Mouse (Mus musculus) granulocyte monocyte progenitor cell, adult 5-6 weeks (primary cell): ENCODE results near the gene Olfr132. TPM values are rescaled to one million over a fixed set of nuclear protein-coding genes. Genes with fewer than 3 reads are reported as not detected.
"Not testable (repeated sequence)": the region's sequence is repeated elsewhere in the genome, so short reads cannot be mapped to it uniquely, and the experiment has no call there.

Experiments used
- ATAC-seq: replicated peaks from 2 replicates; pipeline ENCODE4 v1.8.0; 2016; ENCODE audit warnings: mild to moderate bottlenecking, moderate TSS enrichment, inconsistent platforms; ENCODE audit not compliant: poor library complexity, severe bottlenecking
- total RNA-seq, 2 experiments: library from RNA; stranded (forward) in 1 of 2; stranded (reverse) in 1 of 2; fragments of 200-712, 200-1000 nt in 1 of 2; fragments of >200 nt in 1 of 2; fragmentation: Nextera tagmentation in 1 of 2; gene quantifications; 2 replicates each; pipeline ENCODE4 v1.2.3; 2014 to 2017

Olfr132 gene
- total RNA-seq (2014; fragmentation: Nextera tagmentation) = not detected in 2 replicates
- not detected in 2 replicates for total RNA-seq (2017)

GRCm38 (mm10) chr17:38134426-38134825 is at the start of gene Olfr132:
TSS of gene Olfr132 (minus strand) at chr17:38134526.
- no peak for ATAC-seq

GRCm38 (mm10) chr17:38171088-38171487 is 36.8 kb upstream of the Olfr132 start, which contains the start of gene Olfr134:
TSS of gene Olfr134 (plus strand) at chr17:38171388.
- no peak for ATAC-seq

GRCm38 (mm10) chr17:38144981-38145380 is 10.7 kb upstream of the Olfr132 start, which contains the start of gene Olfr133:
TSS of gene Olfr133 (plus strand) at chr17:38145281.
- no peak for ATAC-seq

- not testable (repeated sequence) for ATAC-seq
Measured at GRCm38 (mm10) chr17:38125371-38125770, 9.0 kb downstream of the Olfr132 start.

- ATAC-seq = not testable (repeated sequence)
Measured at GRCm38 (mm10) chr17:38124199-38124598, 10.1 kb downstream of the Olfr132 start.

- no peak for ATAC-seq
Measured at GRCm38 (mm10) chr17:38088593-38088992, 45.7 kb downstream of the Olfr132 start, which contains the start of gene Olfr131. TSS of gene Olfr131 (minus strand) at chr17:38088693.

GRCm38 (mm10) chr17:38082364-38082763 is 52.0 kb downstream of the Olfr132 start:
- no peak for ATAC-seq

Other genes starting within 250 kb of the Olfr132 start
- not detected in 2 replicates for gene Olfr127, start 234.1 kb downstream of the Olfr132 start, total RNA-seq (2014; fragmentation: Nextera tagmentation)
- not detected in 2 replicates for gene Olfr127, start 234.1 kb downstream of the Olfr132 start, total RNA-seq (2017)
- not detected in 2 replicates for gene Olfr128, start 214.0 kb downstream of the Olfr132 start, total RNA-seq (2014; fragmentation: Nextera tagmentation)
- gene Olfr128, start 214.0 kb downstream of the Olfr132 start, total RNA-seq (2017) = not detected in 2 replicates
- not detected in 2 replicates for gene Olfr761, start 181.4 kb downstream of the Olfr132 start, total RNA-seq (2014; fragmentation: Nextera tagmentation)
- not detected in 2 replicates for gene Olfr761, start 181.4 kb downstream of the Olfr132 start, total RNA-seq (2017)
- gene Olfr129, start 74.4 kb downstream of the Olfr132 start, total RNA-seq (2014; fragmentation: Nextera tagmentation) = not detected in 2 replicates
- gene Olfr129, start 74.4 kb downstream of the Olfr132 start, total RNA-seq (2017) = not detected in 2 replicates
- gene Olfr130, start 70.6 kb downstream of the Olfr132 start, total RNA-seq (2014; fragmentation: Nextera tagmentation) = not detected in 2 replicates
- not detected in 2 replicates for gene Olfr130, start 70.6 kb downstream of the Olfr132 start, total RNA-seq (2017)
- gene Olfr131, start 45.8 kb downstream of the Olfr132 start, total RNA-seq (2014; fragmentation: Nextera tagmentation) = not detected in 2 replicates
- gene Olfr131, start 45.8 kb downstream of the Olfr132 start, total RNA-seq (2017) = not detected in 2 replicates
- gene Olfr133, start 10.8 kb upstream of the Olfr132 start, total RNA-seq (2014; fragmentation: Nextera tagmentation) = not detected in 2 replicates
- gene Olfr133, start 10.8 kb upstream of the Olfr132 start, total RNA-seq (2017) = not detected in 2 replicates
- gene Olfr134, start 36.9 kb upstream of the Olfr132 start, total RNA-seq (2014; fragmentation: Nextera tagmentation) = not detected in 2 replicates
- not detected in 2 replicates for gene Olfr134, start 36.9 kb upstream of the Olfr132 start, total RNA-seq (2017)
- gene Olfr135, start 69.8 kb upstream of the Olfr132 start, total RNA-seq (2014; fragmentation: Nextera tagmentation) = not detected in 2 replicates
- gene Olfr135, start 69.8 kb upstream of the Olfr132 start, total RNA-seq (2017) = not detected in 2 replicates
- gene Olfr138, start 126.5 kb upstream of the Olfr132 start, total RNA-seq (2014; fragmentation: Nextera tagmentation) = not detected in 2 replicates
- gene Olfr138, start 126.5 kb upstream of the Olfr132 start, total RNA-seq (2017) = not detected in 2 replicates
- not detected in 2 replicates for gene Olfr137, start 173.0 kb upstream of the Olfr132 start, total RNA-seq (2014; fragmentation: Nextera tagmentation)
- not detected in 2 replicates for gene Olfr137, start 173.0 kb upstream of the Olfr132 start, total RNA-seq (2017)
- not detected in 2 replicates for gene Olfr136, start 195.3 kb upstream of the Olfr132 start, total RNA-seq (2014; fragmentation: Nextera tagmentation)
- gene Olfr136, start 195.3 kb upstream of the Olfr132 start, total RNA-seq (2017) = not detected in 2 replicates